Mouse (Mus musculus): ENCODE data around the gene Cacna1h.

Cacna1h gene

DNA sequence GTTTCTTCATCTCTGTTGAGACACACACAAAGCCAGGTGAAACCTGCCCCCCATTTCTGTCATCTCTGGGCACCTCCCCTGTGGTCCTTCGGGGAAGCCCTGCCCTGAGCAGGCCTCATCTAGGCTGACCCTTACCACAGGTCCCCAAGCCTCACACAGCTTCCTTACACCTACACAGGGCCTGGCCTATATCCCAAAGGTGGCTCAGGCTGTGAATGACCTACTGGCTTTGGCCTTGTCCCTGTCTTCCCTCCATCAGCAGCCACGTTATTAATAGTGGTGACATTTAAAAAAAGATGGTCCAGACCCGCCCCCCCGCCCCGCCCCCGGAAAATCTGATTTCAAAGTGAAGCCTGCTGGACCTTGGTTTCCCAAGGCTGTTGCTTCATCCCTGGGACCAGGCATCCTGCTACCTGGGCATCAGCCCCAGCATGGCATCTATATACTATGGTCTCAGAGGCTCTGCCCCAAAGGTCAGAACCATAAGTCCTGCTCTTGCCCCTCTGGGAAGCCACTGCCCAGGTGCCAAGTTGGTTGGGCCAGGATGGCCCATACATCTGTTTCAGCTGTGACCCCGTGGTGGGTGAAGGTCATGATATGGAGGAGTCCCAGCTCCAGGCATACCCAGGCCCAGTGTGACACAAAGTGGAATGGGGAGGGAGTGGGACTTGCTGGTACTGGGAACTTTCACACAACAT is 25.1 kb downstream of the Cacna1h start:
- in situ Hi-C loops (cut with MboI): no loop called here

DNA sequence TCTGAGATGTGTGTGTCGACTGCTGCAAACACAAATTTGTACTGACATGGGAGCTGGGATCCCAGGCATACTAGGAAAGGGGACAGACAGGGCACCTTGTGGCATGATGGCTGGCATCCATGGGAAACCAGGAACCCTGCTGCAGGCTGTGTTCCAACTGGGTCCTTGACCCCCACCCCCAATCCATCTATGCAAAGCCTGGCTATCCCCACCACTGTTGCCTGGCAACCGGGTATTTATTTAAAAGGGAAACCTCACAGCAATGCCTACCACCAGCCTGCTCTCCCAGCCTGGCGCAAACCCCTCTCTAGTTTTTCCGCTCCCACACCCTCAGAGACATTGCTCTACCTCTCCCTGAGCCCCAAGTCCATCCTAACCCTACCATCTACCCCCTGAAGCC is 26.2 kb downstream of the Cacna1h start:
- in situ Hi-C loops (cut with MboI): no loop called here

DNA sequence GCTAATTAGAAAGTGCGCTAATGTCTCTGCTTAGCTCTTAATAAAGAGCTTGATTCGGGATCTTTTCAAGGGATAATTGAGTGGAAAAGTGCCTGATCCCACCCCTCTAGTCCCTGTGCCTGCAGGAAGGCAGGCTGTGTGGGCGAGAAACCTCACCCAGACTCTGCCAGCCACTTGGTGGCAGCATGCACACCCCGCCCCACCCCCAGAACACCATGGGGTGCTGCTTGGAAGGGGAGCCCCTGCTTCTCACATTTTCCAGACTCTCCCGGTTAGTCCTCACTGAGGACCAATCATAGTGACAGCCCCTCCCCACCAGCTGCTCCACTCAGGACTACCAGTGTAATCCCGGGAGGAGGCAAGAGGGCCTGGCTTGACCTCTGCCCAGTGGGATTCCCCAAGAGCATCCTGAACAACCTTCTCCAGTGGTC is 27.6 kb downstream of the Cacna1h start:
- in situ Hi-C loops (cut with MboI): no loop called here

DNA sequence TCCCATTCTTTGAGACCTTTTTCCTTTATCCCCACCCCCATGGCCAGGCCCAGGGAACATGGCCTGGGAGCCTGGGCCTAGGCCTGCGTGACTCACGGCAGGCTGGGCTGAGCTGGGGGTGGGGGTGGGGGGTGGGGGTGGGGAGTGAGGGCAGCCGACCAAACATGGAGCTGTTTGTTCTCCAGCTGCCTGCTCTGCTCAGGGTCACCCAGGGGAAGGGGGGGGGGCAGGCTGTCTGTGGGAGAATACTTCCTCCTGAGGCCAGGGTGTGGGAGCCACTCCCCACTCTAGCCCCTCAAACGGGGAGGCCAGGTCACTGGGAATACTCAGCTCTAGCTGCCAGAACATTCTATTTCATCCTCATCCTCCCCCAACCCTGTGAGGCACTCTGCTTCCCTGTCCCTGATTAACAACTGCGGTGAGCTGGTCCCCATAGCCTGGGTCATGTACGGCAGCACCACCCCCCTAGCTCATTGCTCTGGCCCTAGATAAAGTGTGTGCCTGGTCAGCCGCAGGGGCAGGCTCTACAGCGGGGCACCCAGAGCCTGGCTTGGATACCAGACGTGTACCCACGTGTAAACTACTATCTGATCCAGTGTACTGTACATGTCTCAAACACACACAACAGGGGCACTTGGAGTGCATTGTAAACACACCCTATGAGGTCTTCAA is 28.2 kb downstream of the Cacna1h start:
- in situ Hi-C loops (cut with MboI): no loop called here

- in situ Hi-C loops (cut with MboI): no loop called here
Observed at GRCm38 (mm10) chr17:25404190-25404589, 29.4 kb downstream of the Cacna1h start.

- in situ Hi-C loops (cut with MboI): no loop called here
Observed at GRCm38 (mm10) chr17:25402224-25402623, 31.4 kb downstream of the Cacna1h start.

GRCm38 (mm10) chr17:25401491-25401890 is 32.1 kb downstream of the Cacna1h start:
- in situ Hi-C loops (cut with MboI): no loop called here

GRCm38 (mm10) chr17:25400443-25400842 is 33.1 kb downstream of the Cacna1h start:
- in situ Hi-C loops (cut with MboI): no loop called here

- in situ Hi-C loops (cut with MboI): no loop called here
Observed at GRCm38 (mm10) chr17:25398520-25398838, 35.1 kb downstream of the Cacna1h start.

DNA sequence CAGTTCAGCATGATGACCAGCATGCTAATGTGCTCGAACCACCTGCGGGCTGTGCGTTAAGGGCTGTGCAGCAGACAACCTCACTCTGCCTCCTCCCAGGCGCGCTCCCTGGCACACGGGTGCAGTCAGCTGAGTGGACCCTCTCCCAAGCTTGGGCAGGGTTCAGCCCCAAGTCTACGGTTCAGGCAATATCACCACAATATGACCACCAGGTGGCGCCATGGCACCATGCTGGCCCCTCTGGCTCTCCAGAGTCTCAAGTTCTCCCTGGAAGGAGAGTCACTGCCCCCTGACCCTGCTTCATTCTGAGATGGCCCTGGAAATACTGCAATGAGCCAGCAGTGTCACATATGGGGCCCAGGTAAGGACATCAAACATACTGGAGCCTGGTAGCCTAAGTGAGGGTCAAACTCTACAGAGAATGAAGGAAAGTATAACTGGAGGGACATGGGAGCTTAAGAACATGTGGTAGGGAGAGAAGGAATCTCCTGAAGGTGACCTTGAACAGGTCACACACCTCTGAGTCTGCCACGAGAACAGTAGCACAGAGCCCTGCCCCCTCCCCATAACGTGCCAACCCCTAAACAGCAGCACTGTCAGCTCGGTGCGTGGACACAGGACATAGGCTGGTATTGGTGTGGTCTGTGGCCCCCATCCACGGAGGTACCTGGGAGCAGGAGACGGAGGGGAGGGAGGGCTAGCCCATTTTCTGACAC is 35.6 kb downstream of the Cacna1h start:
- in situ Hi-C loops (cut with MboI): no loop called here

- in situ Hi-C loops (cut with MboI): no loop called here
Observed at GRCm38 (mm10) chr17:25394526-25394925, 39.1 kb downstream of the Cacna1h start.

DNA sequence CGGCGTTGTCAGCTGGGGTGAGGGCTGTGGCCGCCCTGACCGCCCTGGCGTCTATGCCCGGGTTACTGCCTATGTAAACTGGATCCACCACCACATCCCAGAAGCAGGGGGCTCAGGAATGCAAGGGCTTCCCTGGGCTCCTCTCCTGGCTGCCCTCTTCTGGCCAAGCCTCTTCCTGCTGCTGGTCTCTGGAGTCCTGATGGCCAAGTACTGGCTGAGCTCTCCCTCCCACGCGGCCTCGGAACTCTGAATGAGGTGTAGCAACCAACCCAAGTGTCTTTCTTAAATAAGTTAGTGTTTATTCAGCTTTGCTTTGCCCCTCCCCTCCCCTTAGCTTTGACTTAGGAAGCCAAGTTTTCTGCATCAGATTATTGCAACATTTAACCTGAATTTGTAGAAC is 59.6 kb downstream of the Cacna1h start:
- in situ Hi-C loops (cut with MboI): no loop called here

- in situ Hi-C loops (cut with MboI): no loop called here
Observed at GRCm38 (mm10) chr17:25372491-25372890, 61.1 kb downstream of the Cacna1h start.

DNA sequence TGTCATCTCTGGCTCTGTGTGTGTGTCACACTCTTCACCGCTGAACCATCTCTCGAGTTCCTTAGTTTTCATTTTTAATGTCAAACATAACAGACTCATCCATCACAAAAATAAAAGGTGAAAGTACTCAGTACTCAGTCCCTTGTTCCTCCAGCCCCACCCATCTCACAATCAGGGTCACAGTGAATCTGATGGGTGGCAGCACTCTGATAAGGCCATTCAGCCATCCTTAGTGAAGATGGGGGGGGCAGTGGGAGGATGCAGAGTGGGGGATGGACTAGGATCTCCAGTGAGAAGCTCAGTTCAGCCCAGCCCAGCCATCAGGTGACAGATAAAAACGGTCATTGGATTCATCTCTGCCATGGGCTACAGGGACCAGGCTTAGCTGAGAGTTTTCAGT is 64.6 kb downstream of the Cacna1h start, which contains the start of gene Tpsg1:
Gene Tpsg1 (plus strand): TSS at position 301 of the 400 bp plus-strand sequence.
- in situ Hi-C loops (cut with MboI): no loop called here

- in situ Hi-C loops (cut with MboI): no loop called here
Observed at GRCm38 (mm10) chr17:25366005-25366404, 67.6 kb downstream of the Cacna1h start, which contains the start of gene Tpsb2. Gene Tpsb2, plus strand, starts transcription at chr17:25366305.

GRCm38 (mm10) chr17:25363726-25364125 is 69.9 kb downstream of the Cacna1h start:
- in situ Hi-C loops (cut with MboI): no loop called here

GRCm38 (mm10) chr17:25361291-25361690 is 72.3 kb downstream of the Cacna1h start:
- in situ Hi-C loops (cut with MboI): no loop called here

- in situ Hi-C loops (cut with MboI): no loop called here
Observed at GRCm38 (mm10) chr17:25345462-25345861, 88.1 kb downstream of the Cacna1h start, which contains the start of gene Tpsab1. Gene Tpsab1, minus strand, starts transcription at chr17:25345562.

DNA sequence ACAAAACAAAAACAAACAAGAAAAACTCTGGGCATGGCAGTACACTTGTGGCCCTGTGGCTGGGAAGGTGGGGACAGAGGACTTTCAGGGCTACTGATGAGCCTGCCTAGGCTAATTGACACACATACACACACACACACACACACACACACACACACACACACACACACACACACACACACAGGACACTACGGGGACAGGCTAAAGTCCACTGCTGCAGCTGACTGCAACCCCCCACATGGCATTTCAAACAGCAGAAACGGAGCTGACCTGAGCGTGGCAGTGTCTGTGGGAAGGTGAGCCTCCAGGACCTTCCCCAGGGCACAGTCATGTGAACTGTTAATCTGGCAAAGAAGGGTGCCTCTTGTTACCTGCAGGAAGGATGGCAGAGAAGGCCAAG is 92.1 kb downstream of the Cacna1h start:
- in situ Hi-C loops (cut with MboI): no loop called here

DNA sequence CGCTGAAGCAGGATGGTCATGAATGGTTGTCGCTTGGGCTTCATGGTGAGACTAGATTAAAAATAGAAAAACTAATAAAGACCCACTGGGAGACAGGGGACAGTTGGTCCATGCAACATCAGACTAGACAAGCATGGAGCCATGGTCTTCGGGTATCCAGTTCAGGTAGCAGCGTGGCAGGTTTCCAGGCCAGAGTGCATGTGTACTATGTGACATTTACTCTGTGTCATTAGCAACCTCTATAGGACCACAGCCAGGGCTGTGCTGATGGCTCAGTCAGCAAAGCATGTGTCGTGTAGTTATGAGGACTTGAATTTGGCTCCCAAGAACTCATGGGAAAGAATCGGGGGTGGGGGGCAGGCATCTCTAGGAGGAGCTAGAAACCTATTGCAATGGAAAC is 93.6 kb downstream of the Cacna1h start:
- in situ Hi-C loops (cut with MboI): no loop called here

- in situ Hi-C loops (cut with MboI): no loop called here
Observed at GRCm38 (mm10) chr17:25338218-25338617, 95.4 kb downstream of the Cacna1h start.

DNA sequence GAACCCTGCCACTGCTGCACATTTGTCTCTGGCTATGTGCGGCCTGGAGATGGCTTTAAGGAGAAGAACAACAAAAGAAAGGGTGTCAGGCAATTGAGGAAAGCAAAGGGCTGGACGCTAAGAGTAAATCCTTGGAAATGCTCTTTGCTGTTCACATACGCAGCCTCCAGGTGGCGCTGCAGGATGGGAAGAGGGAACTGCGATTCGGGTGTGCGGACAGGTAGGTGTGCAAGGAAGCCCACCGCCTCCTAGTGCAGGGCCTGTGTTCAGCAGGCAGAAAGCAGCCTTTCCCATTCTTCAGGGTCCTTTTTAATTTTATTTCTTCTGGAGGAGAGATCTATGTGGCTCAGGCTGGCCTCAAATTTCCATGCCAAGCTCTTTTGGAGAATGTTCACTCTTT is 99.6 kb downstream of the Cacna1h start:
- in situ Hi-C loops (cut with MboI): no loop called here

DNA sequence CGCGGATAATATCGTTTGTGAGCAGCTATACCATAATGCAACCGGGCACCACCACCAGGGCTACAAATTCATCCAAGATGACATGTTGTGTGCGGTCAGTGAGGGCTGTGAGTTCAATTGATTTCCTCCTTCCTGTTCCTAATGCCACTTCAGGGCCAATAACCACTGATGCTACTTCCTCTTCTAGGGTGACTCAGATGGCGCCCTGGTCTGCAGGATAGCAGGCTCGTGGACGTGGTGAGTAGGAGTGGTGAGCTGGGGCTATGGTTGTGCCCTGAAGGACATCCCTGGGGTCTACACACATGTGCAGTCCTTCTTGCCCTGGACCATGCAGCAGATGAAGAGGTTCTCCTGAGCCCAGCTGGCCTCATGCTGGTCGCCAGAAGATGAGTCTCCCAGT is 101.3 kb downstream of the Cacna1h start:
- in situ Hi-C loops (cut with MboI): no loop called here

Data from mature B cell (primary cell).